Mouse (Mus musculus) intestine, embryonic 14.5 days (tissue): ENCODE data around the gene Ccno. TPM values are rescaled to one million over a fixed set of nuclear protein-coding genes. Genes with fewer than 3 reads are reported as not detected.

Experiments used
- ATAC-seq: fragments of 200-750 bp; cut with Nextera tagmentation; replicated peaks from 2 replicates; pipeline ENCODE4 v1.8.0; 2017; ENCODE audit warnings: low read depth, moderate number of reproducible peaks, moderate TSS enrichment, moderate library complexity; ENCODE audit not compliant: low FRiP score, low TSS enrichment
- DNase-seq: peaks from one replicate; pipeline ENCODE4 v3.0.0-alpha.2; 2018; ENCODE audit warnings: low spot score
- H3K27ac ChIP-seq: fragments of 300-500 bp; sonication (generic); 2 replicates; pipeline ENCODE4 v1.5.1; 2014; ENCODE audit warnings: low read depth, mild to moderate bottlenecking, control low read depth
- H3K27me3 ChIP-seq: fragments of 300-500 bp; sonication (generic); replicated peaks from 2 replicates; pipeline ENCODE4 v1.6.1; 2014; ENCODE audit warnings: low read length, control low read depth; ENCODE audit not compliant: control insufficient read depth, insufficient read depth
- H3K36me3 ChIP-seq: fragments of 300-500 bp; sonication (generic); 2 replicates; pipeline ENCODE4 v1.6.1; 2014; ENCODE audit warnings: low read length, control low read depth; ENCODE audit not compliant: control insufficient read depth, insufficient read depth
- H3K4me1 ChIP-seq: fragments of 300-500 bp; sonication (generic); replicated peaks from 2 replicates; pipeline ENCODE4 v1.6.1; 2014; ENCODE audit warnings: low read length, control low read depth, mixed read lengths; ENCODE audit not compliant: control insufficient read depth, insufficient read depth
- H3K4me2 ChIP-seq: fragments of 300-500 bp; sonication (generic); 2 replicates; pipeline ENCODE4 v1.6.1; 2014; ENCODE audit warnings: low read length
- H3K4me3 ChIP-seq: fragments of 300-500 bp; sonication (generic); 2 replicates; pipeline ENCODE4 v1.5.1; 2014; ENCODE audit warnings: low read depth, low read length, control low read depth, mixed read lengths
- H3K9ac ChIP-seq: fragments of 300-500 bp; sonication (generic); 2 replicates; pipeline ENCODE4 v1.6.1; 2014; ENCODE audit warnings: mild to moderate bottlenecking, low read length
- H3K9me3 ChIP-seq: fragments of 300-500 bp; sonication (generic); 2 replicates; pipeline ENCODE4 v1.6.1; 2016; ENCODE audit warnings: low read length, control low read depth; ENCODE audit not compliant: control insufficient read depth
- WGBS: fragments of 180-500 bp; shearing (Covaris S2); extraction: QIAGEN DNeasy Blood & Tissue Kit; methylation state at CpG from one replicate; pipeline ENCODE4 v1.1.7; 2014; 5-methylcytosine and 5-hydroxymethylcytosine counted together
- polyA plus RNA-seq: library from polyadenylated mRNA; unstranded; fragments of >200 nt; fragmentation: Nextera tagmentation; extraction: Ambion mirVana; gene quantifications from 2 replicates; pipeline ENCODE4 v1.2.1, GENCODE M21; 2014

Gene Ccno
- polyA plus RNA-seq = 0.19 and 0.24 TPM in 2 replicates

DNA sequence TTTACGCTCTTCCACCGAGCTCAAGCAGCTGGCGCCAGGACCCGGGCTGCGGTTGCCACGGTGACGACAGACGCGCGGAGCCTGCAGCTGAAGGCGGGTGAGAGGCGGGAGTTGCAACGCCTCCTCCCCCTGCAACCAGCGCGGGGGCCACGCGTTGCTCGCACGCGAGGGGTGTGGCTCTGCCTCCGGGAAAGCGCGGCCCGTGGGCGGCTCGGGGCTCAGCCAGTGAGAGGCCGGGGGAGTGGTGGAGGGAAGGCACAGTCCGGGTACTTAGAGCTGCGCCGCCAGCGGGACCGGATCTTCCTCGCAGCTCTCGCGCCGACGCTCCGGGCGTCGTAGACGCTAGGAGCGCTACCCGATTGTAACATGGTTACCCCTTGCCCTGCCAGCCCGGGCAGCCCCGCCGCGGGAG lies at the start of gene Ccno:
Gene Ccno, plus strand, starts transcription at position 271 of the 412 bp plus-strand sequence.
- no peaks in the 10 kb centered on the region for H3K36me3 ChIP-seq
- H3K27me3 ChIP-seq = peaks cover 76% of the 10 kb centered on the region
- peak within 1 kb of the TSS; percentile 51 for H3K4me3 ChIP-seq
- peak; percentile 97 for ATAC-seq
- WGBS = under 1% methylated on average over 47 of the region's 47 CpGs
- DNase-seq = peak; percentile 91
- H3K9me3 ChIP-seq = no peaks in the 10 kb centered on the region
- peak within 1 kb of the TSS; percentile 40 for H3K9ac ChIP-seq
- H3K27ac ChIP-seq = no peak within 1 kb of the TSS
- peak within 1 kb of the TSS; percentile 99 for H3K4me2 ChIP-seq
- peaks cover 23% of the 10 kb centered on the region for H3K4me1 ChIP-seq

- H3K4me3 ChIP-seq = no peak overlapping the region
- H3K36me3 ChIP-seq = peaks cover 42% of the 10 kb centered on the region
- no peaks in the 10 kb centered on the region for H3K27me3 ChIP-seq
- no peak for ATAC-seq
- no peaks in the 10 kb centered on the region for H3K9me3 ChIP-seq
- H3K4me2 ChIP-seq = no peak overlapping the region
- H3K4me1 ChIP-seq = no peaks in the 10 kb centered on the region
- no peak overlapping the region for H3K27ac ChIP-seq
- 93% methylated on average over 8 of the region's 8 CpGs for WGBS
- H3K9ac ChIP-seq = no peak overlapping the region
- DNase-seq = no peak
Observed at GRCm38 (mm10) chr13:112938130-112938529, 49.5 kb upstream of the Ccno start.

GRCm38 (mm10) chr13:112941879-112942330 lies 45.7 kb upstream of the Ccno start:
- Histone ChIP-seq H3K27ac (no peak overlapping the region), H3K36me3 (peaks cover 43% of the 10 kb centered on the region), H3K4me1 (no peaks in the 10 kb centered on the region), H3K9me3 (no peaks in the 10 kb centered on the region), H3K4me2 (no peak overlapping the region), H3K9ac (no peak overlapping the region), H3K27me3 (no peaks in the 10 kb centered on the region), H3K4me3 (no peak overlapping the region)
- ATAC-seq = no peak
- no peak for DNase-seq
- 53% methylated on average over 15 of the region's 15 CpGs for WGBS

GRCm38 (mm10) chr13:112945312-112945711 lies 42.3 kb upstream of the Ccno start:
- H3K4me1 ChIP-seq = no peaks in the 10 kb centered on the region
- no peak for DNase-seq
- peaks cover 54% of the 10 kb centered on the region for H3K36me3 ChIP-seq
- H3K27me3 ChIP-seq = no peaks in the 10 kb centered on the region
- H3K27ac ChIP-seq = no peak overlapping the region
- no peaks in the 10 kb centered on the region for H3K9me3 ChIP-seq
- no peak for ATAC-seq
- H3K9ac ChIP-seq = no peak overlapping the region
- H3K4me2 ChIP-seq = no peak overlapping the region
- 93% methylated on average over 9 of the region's 9 CpGs for WGBS
- no peak overlapping the region for H3K4me3 ChIP-seq

DNA sequence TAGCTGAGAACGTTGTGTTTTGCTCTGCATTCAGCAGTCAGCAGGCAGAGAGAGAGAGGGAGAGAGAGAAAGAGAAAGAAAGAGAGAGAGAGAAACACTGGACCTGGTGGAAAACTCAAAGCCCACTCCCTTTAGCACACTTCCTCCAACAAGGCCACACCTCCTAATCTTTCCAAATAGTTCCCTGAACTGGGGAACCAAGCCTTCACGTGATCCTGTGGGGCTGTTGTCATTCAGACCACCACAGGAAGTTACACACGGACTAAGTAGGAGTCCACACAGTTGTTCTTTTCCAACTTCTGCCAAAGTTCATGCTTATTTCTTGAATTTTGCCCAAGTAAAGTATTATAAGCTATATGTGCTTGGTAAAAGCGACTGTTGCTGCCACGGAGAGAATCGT lies 41.7 kb upstream of the Ccno start:
- Histone ChIP-seq H3K27me3 (no peaks in the 10 kb centered on the region), H3K9me3 (no peaks in the 10 kb centered on the region), H3K4me1 (no peaks in the 10 kb centered on the region), H3K36me3 (peaks cover 59% of the 10 kb centered on the region), H3K27ac (no peak overlapping the region), H3K4me2 (no peak overlapping the region), H3K4me3 (no peak overlapping the region), H3K9ac (no peak overlapping the region)
- WGBS = 85% methylated on average over 6 of the region's 6 CpGs
- DNase-seq (no peak), ATAC-seq (no peak)

- Histone ChIP-seq H3K4me3 (no peak overlapping the region), H3K9ac (no peak overlapping the region), H3K27ac (no peak overlapping the region), H3K27me3 (no peaks in the 10 kb centered on the region), H3K4me1 (no peaks in the 10 kb centered on the region), H3K4me2 (no peak overlapping the region), H3K36me3 (peaks cover 67% of the 10 kb centered on the region), H3K9me3 (no peaks in the 10 kb centered on the region)
- ATAC-seq (no peak), DNase-seq (no peak)
- 93% methylated on average over 8 of the region's 8 CpGs for WGBS
Observed at GRCm38 (mm10) chr13:112954067-112954466, 33.5 kb upstream of the Ccno start.

- Histone ChIP-seq H3K36me3 (peaks cover 38% of the 10 kb centered on the region), H3K9me3 (no peaks in the 10 kb centered on the region), H3K4me3 (no peak overlapping the region), H3K4me2 (no peak overlapping the region), H3K27me3 (no peaks in the 10 kb centered on the region), H3K9ac (no peak overlapping the region), H3K27ac (no peak overlapping the region), H3K4me1 (no peaks in the 10 kb centered on the region)
- ATAC-seq (no peak), DNase-seq (no peak)
- 78% methylated on average over 5 of the region's 5 CpGs for WGBS
Observed at GRCm38 (mm10) chr13:112963081-112963480, 24.5 kb upstream of the Ccno start.

GRCm38 (mm10) chr13:112964421-112964820 lies 23.2 kb upstream of the Ccno start:
- Histone ChIP-seq H3K4me1 (no peaks in the 10 kb centered on the region), H3K4me2 (no peak overlapping the region), H3K36me3 (peaks cover 41% of the 10 kb centered on the region), H3K27ac (no peak overlapping the region), H3K9me3 (no peaks in the 10 kb centered on the region), H3K27me3 (no peaks in the 10 kb centered on the region), H3K9ac (no peak overlapping the region), H3K4me3 (no peak overlapping the region)
- DNase-seq = no peak
- 92% methylated on average over 12 of the region's 12 CpGs for WGBS
- no peak for ATAC-seq

GRCm38 (mm10) chr13:112967267-112967666 lies 20.3 kb upstream of the Ccno start:
- DNase-seq (no peak), ATAC-seq (no peak)
- H3K36me3 ChIP-seq = peaks cover 37% of the 10 kb centered on the region
- H3K27me3 ChIP-seq = no peaks in the 10 kb centered on the region
- H3K4me1 ChIP-seq = no peaks in the 10 kb centered on the region
- H3K9ac ChIP-seq = no peak overlapping the region
- H3K4me3 ChIP-seq = no peak overlapping the region
- 90% methylated on average over 5 of the region's 5 CpGs for WGBS
- no peaks in the 10 kb centered on the region for H3K9me3 ChIP-seq
- no peak overlapping the region for H3K4me2 ChIP-seq
- H3K27ac ChIP-seq = no peak overlapping the region
